Mouse (Mus musculus): ENCODE data around the gene 4930562C15Rik. TPM values are rescaled to one million over a fixed set of nuclear protein-coding genes. Genes with fewer than 3 reads are reported as not detected.

Gene 4930562C15Rik
- polyA plus RNA-seq, 1 experiment from 2014 or later, result 0.11 TPM

DNA sequence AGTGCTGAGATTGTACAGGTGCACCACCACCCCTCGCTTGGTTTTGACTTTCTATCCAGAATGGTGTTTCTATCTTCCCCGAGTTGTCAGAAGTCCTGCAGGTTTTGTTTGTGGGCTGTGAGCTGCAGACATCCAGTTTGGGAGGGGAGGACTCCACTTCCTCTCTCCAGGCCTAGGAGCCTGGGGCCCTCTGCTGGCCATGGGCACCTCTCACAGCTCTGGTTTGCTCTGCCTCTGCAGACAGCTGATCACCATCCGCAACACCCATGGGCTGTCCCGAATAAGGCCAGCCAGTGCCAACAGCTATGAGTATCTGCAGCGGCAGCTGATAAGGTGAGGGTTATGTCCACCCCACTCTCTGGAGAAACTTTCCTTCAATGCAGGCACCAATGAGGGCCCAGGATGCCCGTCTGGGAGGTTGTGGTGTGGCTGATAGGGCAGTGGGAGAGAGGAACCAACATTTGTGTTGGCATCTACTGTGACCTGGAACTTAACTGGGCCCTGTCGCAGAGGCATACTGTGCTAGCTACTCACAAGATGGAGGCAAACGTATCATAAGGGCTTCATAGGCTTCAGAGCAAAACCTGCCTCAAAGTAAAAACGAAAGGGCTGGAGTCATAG, 27.8 kb downstream of the 4930562C15Rik start:
- peak; percentile 73; the same call in 1 of the 2 replicates for ATAC-seq (ENCODE audit: insufficient number of reproducible peaks, low FRiP score)
- Histone ChIP-seq H3K36me3 (no peaks in the 10 kb centered on the region), H3K27ac (ENCODE audit: poor library complexity, severe bottlenecking) (0 out of 2 replicates have a peak overlapping the region, but pooled peaks have one; percentile 19), H3K4me3 (no peak overlapping the region), H3K4me2 (peak overlapping the region; percentile 26; the same call in 1 of the 2 replicates), H3K9me3 (replicated peaks) (no peaks in the 10 kb centered on the region), H3K27me3 (replicated peaks) (no peaks in the 10 kb centered on the region), H3K4me1 (replicated peaks) (peaks cover 21% of the 10 kb centered on the region), H3K9ac (0 out of 2 replicates have a peak overlapping the region, but pooled peaks have one; percentile 4)
- 25% methylated on average over 9 of the region's 9 CpGs for WGBS

DNA sequence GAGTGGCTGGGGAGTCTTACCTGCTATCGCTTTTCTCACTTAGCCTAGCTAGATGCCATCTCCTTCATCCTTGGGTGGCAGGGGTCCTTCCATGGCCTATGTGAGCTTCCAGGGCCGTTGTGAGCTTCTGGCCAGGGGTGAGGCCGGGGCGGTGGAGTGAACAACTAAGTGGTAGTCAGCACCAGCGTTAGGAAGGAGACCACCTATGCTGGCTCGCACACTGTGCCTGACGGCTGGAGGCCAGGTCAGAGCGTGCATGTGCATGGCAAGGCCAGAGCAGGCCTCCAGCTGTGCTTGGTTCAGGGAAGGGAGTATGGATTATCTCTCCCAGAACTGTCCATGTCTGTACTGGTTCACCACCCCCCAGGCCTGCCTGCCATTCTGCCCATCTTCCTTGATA, 28.5 kb downstream of the 4930562C15Rik start:
- Histone ChIP-seq H3K9ac (no peak overlapping the region), H3K4me2 (no peak overlapping the region), H3K27me3 (replicated peaks) (no peaks in the 10 kb centered on the region), H3K27ac (ENCODE audit: poor library complexity, severe bottlenecking) (no peak overlapping the region), H3K4me1 (replicated peaks) (peaks cover 21% of the 10 kb centered on the region), H3K36me3 (no peaks in the 10 kb centered on the region; the same call in 1 of the 2 replicates), H3K4me3 (no peak overlapping the region), H3K9me3 (replicated peaks) (no peaks in the 10 kb centered on the region)
- WGBS, result 70% methylated on average over 8 of the region's 8 CpGs
- no peak; the same call in 1 of the 2 replicates for ATAC-seq (ENCODE audit: insufficient number of reproducible peaks, low FRiP score)

DNA sequence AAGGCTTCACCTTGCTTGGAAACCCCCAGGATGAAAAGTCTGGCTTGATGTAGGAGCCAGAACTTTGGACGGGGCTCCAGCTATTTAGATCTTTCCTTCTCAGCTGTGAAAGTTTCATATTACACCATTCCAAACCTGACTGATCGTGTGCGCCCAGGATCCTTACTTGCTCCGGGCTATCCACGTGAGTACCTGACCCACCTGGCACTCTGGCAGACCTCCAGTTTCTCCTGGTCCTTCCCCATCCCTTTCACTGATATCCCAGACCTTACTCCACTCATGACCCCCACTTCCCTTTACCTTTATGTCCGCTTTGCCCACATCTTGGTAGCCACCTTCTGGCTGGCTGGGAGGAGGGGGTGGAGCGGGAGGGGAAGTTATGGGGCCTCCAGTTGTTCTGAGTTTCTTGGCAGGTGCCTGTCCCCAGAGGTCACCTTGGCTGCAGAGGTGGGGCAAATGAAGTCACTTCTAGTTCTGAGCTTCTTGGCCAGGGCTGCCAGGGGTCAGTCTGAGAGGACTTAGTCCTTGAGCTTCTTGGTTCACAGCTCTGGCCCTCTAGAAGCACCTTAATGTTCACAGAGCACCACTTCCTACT, 31.0 kb downstream of the 4930562C15Rik start:
- no peak for ATAC-seq (ENCODE audit: insufficient number of reproducible peaks, low FRiP score)
- WGBS, result 63% methylated on average over 7 of the region's 7 CpGs
- Histone ChIP-seq H3K9ac (no peak overlapping the region), H3K9me3 (replicated peaks) (no peaks in the 10 kb centered on the region), H3K27me3 (replicated peaks) (no peaks in the 10 kb centered on the region), H3K4me1 (replicated peaks) (peaks cover 21% of the 10 kb centered on the region), H3K4me3 (no peak overlapping the region), H3K4me2 (no peak overlapping the region), H3K27ac (ENCODE audit: poor library complexity, severe bottlenecking) (no peak overlapping the region), H3K36me3 (peaks cover 13% of the 10 kb centered on the region)

DNA sequence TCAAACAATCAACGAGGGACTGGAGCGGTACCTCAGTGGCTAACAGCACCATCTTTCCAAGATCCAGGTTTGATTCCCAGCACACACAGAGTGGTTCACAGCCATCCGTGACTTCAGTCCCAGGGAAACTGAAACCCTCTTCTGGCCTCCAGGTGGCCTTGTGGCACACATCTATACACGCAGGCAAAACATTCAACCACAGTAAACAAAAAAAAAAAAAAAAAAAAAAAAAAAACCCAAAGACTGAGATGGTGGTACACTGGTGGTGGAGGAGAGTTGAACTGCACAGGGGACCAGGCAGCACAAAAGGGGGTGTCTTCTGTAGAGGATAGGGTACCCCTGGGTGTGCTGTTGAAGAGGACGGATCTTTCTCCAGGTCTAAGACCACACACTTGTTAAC, 35.3 kb downstream of the 4930562C15Rik start:
- Histone ChIP-seq H3K27ac (ENCODE audit: poor library complexity, severe bottlenecking) (no peak overlapping the region), H3K9ac (no peak overlapping the region), H3K27me3 (replicated peaks) (no peaks in the 10 kb centered on the region), H3K4me1 (replicated peaks) (peaks cover 22% of the 10 kb centered on the region), H3K36me3 (peaks cover 41% of the 10 kb centered on the region), H3K9me3 (replicated peaks) (no peaks in the 10 kb centered on the region), H3K4me3 (no peak overlapping the region), H3K4me2 (no peak overlapping the region)
- WGBS, result 87% methylated on average over 5 of the region's 5 CpGs
- no peak for ATAC-seq (ENCODE audit: insufficient number of reproducible peaks, low FRiP score)

DNA sequence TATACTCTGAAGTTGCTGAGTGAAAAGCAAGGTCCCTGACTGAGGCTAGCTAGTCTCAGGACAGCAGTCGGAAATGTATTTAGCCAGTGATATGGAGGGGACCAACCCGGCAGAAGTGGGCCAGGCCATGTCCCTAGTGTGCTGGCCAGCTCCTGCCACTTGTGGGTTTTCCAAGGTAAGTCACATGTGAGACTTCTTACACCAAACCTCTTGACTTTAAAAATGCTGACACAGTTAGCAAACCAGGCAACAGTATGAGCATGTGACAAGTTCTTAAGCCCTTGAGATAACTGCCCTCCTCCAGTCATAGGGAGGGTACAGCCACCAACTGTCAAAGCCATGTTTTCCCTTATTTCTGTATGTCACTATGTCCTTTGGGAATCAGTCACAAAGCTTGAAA, 36.7 kb downstream of the 4930562C15Rik start:
- Histone ChIP-seq H3K27me3 (replicated peaks) (no peaks in the 10 kb centered on the region), H3K9ac (no peak overlapping the region), H3K4me2 (no peak overlapping the region), H3K4me3 (no peak overlapping the region), H3K36me3 (peaks cover 47% of the 10 kb centered on the region), H3K27ac (ENCODE audit: poor library complexity, severe bottlenecking) (no peak overlapping the region), H3K4me1 (replicated peaks) (peaks cover 30% of the 10 kb centered on the region), H3K9me3 (replicated peaks) (no peaks in the 10 kb centered on the region)
- WGBS, result 36% methylated on average over 2 of the region's 2 CpGs
- no peak for ATAC-seq (ENCODE audit: insufficient number of reproducible peaks, low FRiP score)

DNA sequence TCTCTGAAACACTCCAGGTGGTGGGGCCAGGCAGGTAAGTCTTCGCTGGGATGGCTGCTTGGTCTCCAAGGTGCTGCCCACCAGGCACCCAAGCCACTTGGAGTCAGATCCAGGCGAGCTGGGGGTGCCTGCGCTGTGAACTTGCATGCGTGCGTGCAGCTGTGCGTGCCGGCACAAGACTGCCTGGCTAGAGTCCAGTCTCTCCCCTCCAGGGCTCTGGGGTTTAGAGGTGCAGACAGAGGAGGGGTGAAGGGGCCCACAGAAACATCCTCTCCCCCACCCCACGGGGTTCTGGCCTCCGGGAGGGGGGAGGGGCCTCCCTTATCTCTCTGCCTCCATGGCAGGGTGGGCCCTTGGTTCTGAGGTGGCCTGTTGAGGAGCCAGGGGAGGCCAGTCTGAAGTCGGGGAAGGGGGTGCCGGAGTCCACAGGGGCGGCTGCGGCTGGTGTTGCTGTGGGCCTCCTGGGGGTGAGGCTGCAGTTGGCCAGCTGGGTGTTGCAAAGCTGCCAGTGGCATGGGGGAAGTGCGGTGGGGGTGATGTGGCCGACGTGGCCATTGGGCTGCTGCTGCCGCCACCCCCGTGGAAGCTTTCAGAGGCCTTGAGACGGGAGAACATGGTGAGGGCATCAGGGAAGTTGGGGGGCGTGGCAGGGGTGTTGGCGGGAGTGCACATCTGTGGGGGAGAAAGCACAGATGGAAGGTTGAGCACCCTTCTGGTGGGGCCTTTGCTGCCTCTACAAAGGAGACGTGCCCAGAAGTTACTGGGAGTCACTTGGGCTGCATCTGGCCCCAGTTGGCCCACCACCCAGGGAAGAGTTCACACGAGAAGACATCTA, 40.2 kb downstream of the 4930562C15Rik start:
- Histone ChIP-seq H3K9me3 (replicated peaks) (no peaks in the 10 kb centered on the region), H3K4me1 (replicated peaks) (peaks cover 47% of the 10 kb centered on the region), H3K36me3 (peaks cover 34% of the 10 kb centered on the region), H3K27me3 (replicated peaks) (no peaks in the 10 kb centered on the region), H3K4me2 (no peak overlapping the region), H3K4me3 (no peak overlapping the region), H3K27ac (ENCODE audit: poor library complexity, severe bottlenecking) (no peak overlapping the region), H3K9ac (no peak overlapping the region)
- ATAC-seq (ENCODE audit: insufficient number of reproducible peaks, low FRiP score), result no peak
- 73% methylated on average over 23 of the region's 23 CpGs for WGBS

DNA sequence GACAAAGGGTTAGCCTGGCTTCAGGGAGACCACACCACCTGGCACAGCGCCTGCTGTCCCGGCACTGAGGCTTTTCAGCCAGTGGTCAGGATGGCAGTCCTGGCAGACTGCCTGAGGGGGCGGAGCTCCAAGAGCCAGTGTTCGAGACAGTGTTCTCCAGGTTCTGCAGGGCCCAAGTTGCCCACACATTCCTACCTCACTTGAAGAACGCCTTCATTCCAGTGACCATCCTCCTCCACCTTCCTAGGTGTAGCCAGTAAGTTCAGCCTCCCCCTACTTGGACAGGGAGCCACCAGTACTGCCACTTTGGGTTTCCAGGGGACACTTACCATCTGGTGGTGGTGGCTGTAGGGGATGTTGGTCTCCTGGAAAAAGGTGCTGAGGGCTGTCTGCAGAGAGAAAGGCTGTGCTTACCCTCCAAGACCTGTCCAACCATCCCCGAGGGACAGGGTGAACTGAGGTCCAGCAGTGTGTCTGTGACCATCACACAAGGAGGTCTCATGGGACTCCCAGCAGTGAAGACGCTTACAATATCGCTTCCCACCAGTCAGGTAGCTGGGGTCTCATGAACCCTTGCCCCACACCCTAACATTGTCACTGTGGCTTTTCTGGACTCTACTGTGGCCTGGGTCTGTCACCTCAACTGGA, 40.9 kb downstream of the 4930562C15Rik start:
- ATAC-seq (ENCODE audit: insufficient number of reproducible peaks, low FRiP score), result no peak
- 69% methylated on average over 8 of the region's 8 CpGs for WGBS

DNA sequence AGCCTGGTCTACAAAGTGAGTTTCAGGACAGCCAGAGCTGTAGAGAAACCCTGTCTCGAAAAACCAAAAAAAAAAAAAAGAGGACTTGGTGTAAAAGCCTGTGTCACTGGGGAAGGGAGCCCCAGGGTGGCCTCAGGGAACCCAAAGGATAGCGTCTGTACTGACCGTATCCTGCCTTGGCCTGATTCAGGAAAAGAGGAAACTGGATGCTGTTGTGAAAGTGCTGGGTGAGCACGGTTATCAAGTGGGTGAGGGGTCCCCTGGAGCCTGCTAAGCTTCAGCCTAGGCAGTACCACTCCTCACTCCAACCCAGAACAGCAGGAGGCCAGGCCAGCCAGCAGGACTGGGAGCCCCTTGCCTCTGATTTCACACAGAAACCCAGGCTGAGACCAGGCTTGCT, 42.0 kb downstream of the 4930562C15Rik start:
- Histone ChIP-seq H3K27ac (ENCODE audit: poor library complexity, severe bottlenecking) (no peak overlapping the region), H3K4me1 (replicated peaks) (peaks cover 49% of the 10 kb centered on the region), H3K4me2 (peak overlapping the region; percentile 84), H3K36me3 (peaks cover 29% of the 10 kb centered on the region), H3K9ac (peak overlapping the region; percentile 84), H3K27me3 (replicated peaks) (no peaks in the 10 kb centered on the region), H3K4me3 (no peak overlapping the region), H3K9me3 (replicated peaks) (no peaks in the 10 kb centered on the region)
- ATAC-seq (ENCODE audit: insufficient number of reproducible peaks, low FRiP score), result no peak
- WGBS, result 68% methylated on average over 4 of the region's 4 CpGs

More for the DNA sequence above, 40.9 kb downstream of the 4930562C15Rik start:
- Histone ChIP-seq H3K36me3 (peaks cover 34% of the 10 kb centered on the region), H3K27ac (ENCODE audit: poor library complexity, severe bottlenecking) (no peak overlapping the region), H3K4me2 (no peak overlapping the region), H3K9ac (no peak overlapping the region), H3K9me3 (replicated peaks) (no peaks in the 10 kb centered on the region), H3K27me3 (replicated peaks) (no peaks in the 10 kb centered on the region), H3K4me1 (replicated peaks) (peaks cover 49% of the 10 kb centered on the region), H3K4me3 (no peak overlapping the region)

DNA sequence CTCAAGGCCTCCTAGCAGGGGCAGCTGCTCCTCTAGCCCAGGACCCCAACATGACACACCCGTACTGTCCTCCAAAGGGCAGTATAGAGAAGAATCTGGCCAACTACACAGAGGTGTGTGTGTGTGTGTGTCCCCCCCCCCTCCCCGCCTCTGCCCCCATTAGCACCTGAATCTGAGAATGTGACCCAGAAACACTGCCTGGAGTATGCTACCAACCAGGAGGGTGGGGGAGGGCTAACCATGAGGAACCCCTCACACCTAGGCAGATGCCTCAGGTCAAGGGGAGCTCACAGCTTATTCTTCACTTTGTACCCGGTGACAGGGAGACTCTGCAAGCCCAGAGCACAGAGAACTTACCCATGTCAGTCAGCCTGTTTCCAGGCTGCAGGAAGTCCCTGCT, 42.5 kb downstream of the 4930562C15Rik start:
- Histone ChIP-seq H3K9me3 (replicated peaks) (no peaks in the 10 kb centered on the region), H3K27me3 (replicated peaks) (no peaks in the 10 kb centered on the region), H3K27ac (ENCODE audit: poor library complexity, severe bottlenecking) (peak overlapping the region; percentile 99; the same call in 1 of the 2 replicates), H3K4me2 (peak overlapping the region; percentile 84), H3K9ac (peak overlapping the region; percentile 84), H3K36me3 (peaks cover 29% of the 10 kb centered on the region), H3K4me1 (replicated peaks) (peaks cover 47% of the 10 kb centered on the region), H3K4me3 (peak overlapping the region; percentile 86)
- 68% methylated on average over 3 of the region's 3 CpGs for WGBS
- no peak for ATAC-seq (ENCODE audit: insufficient number of reproducible peaks, low FRiP score)

DNA sequence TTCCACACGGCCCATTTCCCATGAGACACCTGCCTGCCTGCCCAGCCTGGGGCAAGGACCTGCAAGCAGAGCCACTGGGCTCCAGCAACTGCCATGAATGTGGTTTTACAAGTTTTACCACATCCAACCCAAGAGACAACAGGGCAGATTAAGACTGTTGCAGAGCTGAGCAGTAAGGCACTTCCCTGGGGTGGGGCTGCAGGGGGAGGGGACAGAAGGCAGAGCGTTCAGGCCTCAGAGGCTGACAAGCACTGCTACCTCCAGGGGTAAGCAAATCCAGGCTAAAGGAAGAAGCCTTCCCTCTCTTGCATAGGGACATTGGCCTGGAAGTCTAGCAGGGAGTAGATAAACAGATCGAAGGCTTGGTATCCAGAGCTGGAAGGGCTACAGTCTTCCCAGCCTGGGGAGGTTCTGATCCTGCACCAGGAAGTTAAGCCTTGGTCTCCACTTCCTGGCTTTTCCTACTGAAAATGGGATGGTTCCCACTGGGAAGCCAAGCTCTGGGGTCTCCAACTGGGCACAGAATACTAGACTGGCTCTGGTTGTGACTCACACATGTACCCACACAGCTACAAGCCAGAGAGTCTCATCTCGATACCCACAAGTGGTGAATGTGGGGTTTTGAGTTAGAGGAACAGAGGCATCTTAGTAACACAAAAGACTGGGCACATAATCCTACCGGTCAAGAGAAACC, 43.1 kb downstream of the 4930562C15Rik start:
- H3K27me3 ChIP-seq (replicated peaks), result no peaks in the 10 kb centered on the region
- H3K9ac ChIP-seq, result peak overlapping the region; percentile 84
- H3K27ac ChIP-seq (ENCODE audit: poor library complexity, severe bottlenecking), result peak overlapping the region; percentile 99
- no peaks in the 10 kb centered on the region for H3K9me3 ChIP-seq (replicated peaks)
- H3K4me1 ChIP-seq (replicated peaks), result peaks cover 44% of the 10 kb centered on the region
- peak overlapping the region; percentile 86 for H3K4me3 ChIP-seq
- 21% methylated on average over 5 of the region's 5 CpGs for WGBS
- peaks cover 28% of the 10 kb centered on the region for H3K36me3 ChIP-seq
- peak overlapping the region; percentile 84 for H3K4me2 ChIP-seq
- no peak for ATAC-seq (ENCODE audit: insufficient number of reproducible peaks, low FRiP score)
